Mouse (Mus musculus) central nervous system, embryonic 14 days (tissue): ENCODE data around the gene Pdcl. TPM values are rescaled to one million over a fixed set of nuclear protein-coding genes. Genes with fewer than 3 reads are reported as not detected.

ENCODE experiments used
- polyA plus RNA-seq: library from polyadenylated mRNA; depleted of rRNA; stranded (reverse); fragments of >200 nt; gene quantifications from 2 replicates; pipeline ENCODE4 v1.2.3, GENCODE M21; 2012; rRNA removed

Gene Pdcl
- polyA plus RNA-seq, result 45.9 and 52.9 TPM in 2 replicates

GRCm38 (mm10) chr2:37358633-37359540 lies at the start of gene Pdcl:
Pdcl (minus strand) TSS chr2:37359332.

GRCm38 (mm10) chr2:37326215-37326614 lies 32.9 kb downstream of the Pdcl start, which contains the start of gene Olfr368:
Olfr368 (plus strand) TSS chr2:37326515.

Other genes starting within 250 kb of the Pdcl start
- not detected in 2 replicates for gene Olfr362, start 241.4 kb downstream of the Pdcl start, polyA plus RNA-seq
- gene Olfr364-ps1, start 220.0 kb downstream of the Pdcl start, polyA plus RNA-seq, result not detected in 2 replicates
- gene Olfr365, start 171.1 kb downstream of the Pdcl start, polyA plus RNA-seq, result not detected in 2 replicates
- not detected in 2 replicates for gene Olfr366, start 147.8 kb downstream of the Pdcl start, polyA plus RNA-seq
- not detected in 2 replicates for gene Olfr368, start 32.8 kb downstream of the Pdcl start, polyA plus RNA-seq
- gene Rc3h2, start 63.6 kb upstream of the Pdcl start, polyA plus RNA-seq, result 24.4 and 26.7 TPM in 2 replicates
- 10.1 and 10.4 TPM in 2 replicates for gene Zbtb26, start 83.8 kb upstream of the Pdcl start, polyA plus RNA-seq
- 12.5 and 14.4 TPM in 2 replicates for gene Zbtb6, start 83.8 kb upstream of the Pdcl start, polyA plus RNA-seq
- gene Rabgap1, start 83.9 kb upstream of the Pdcl start, polyA plus RNA-seq, result 52.1 and 57.3 TPM in 2 replicates
- gene Gpr21, start 157.0 kb upstream of the Pdcl start, polyA plus RNA-seq, result 7.0 and 8.0 TPM in 2 replicates